20 mouse cellular contexts compared by ENCODE assay signal in the genomic region with DNA sequence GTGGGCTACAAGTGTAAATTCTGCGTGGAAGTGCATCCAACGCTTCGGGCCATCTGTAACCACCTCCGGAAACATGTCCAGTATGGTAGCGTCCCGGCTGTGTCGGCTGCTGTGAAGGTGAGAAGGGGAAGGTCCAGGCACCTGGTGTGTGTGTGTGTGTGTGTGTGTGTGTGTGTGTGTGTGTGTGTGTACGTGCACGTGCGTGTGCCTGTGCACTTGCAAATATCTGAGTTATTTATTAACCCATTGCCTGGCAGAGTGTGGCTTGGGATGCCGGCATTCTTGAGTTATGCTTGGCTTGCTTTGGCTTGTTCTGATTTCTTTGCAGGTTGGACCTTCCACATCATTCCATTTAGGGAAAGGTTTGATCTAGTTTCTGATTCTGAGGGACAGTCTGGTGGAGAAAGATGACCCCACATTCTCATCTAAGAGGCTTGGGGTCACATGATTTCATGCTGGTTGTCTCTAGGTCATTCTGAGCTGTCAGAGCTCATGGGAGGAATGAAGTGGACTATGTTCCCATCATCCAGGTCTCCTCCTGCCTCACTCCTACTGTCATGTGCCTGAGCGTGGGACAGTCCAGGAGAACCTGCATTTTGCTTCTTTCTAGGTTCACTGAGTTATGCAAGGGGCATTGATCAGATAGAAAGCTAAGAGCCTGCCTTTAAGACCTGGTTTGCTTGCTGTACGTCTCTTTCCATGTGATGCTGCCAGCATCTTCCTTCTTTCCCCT.
A peak's percentile ranks its signal among the peaks of the same experiment; 100 is the strongest.
DNase-seq lines count a peak whose midpoint lies in the region; ATAC-seq lines count a peak whose summit lies in the region.
"Had no signal": no experiment of that assay in that cellular context is flagged by ENCODE, and none has a peak within 500 bp of the region (broad histone marks: within the 10 kb centered on the region; RNA-seq: fewer than 3 reads in every experiment).

No protein-coding gene starts in this region.

- peaks cover 19% of the 10 kb centered on the region for H3K36me3 ChIP-seq in intestine, embryonic 16.5 days (ENCODE audit: control insufficient read depth, insufficient read depth, low read length)
- peaks cover 96% of the 10 kb centered on the region for H3K36me3 ChIP-seq in kidney, embryonic 15.5 days

- H3K27me3 ChIP-seq in intestine, embryonic 16.5 days (replicated peaks; ENCODE audit: control insufficient read depth, insufficient read depth, low read length), result no peaks in the 10 kb centered on the region
- no peaks in the 10 kb centered on the region for H3K27me3 ChIP-seq in kidney, embryonic 15.5 days
- H3K27me3 ChIP-seq: heart, embryonic 12.5 days; neural tube, embryonic 12.5 days had no signal

- peak; percentile 90 for ATAC-seq in intestine, embryonic 16.5 days
- peak; percentile 86 for ATAC-seq in kidney, embryonic 15.5 days (replicated peaks; ENCODE audit: low FRiP score)
- ATAC-seq in CD4-positive, CD25-positive, alpha-beta regulatory T cell, adult 4 months, result no peak
- ATAC-seq: forebrain, embryonic 14.5 days had no signal

- no peak overlapping the region for H3K9ac ChIP-seq in intestine, embryonic 16.5 days (ENCODE audit: low read depth, low read length)
- H3K9ac ChIP-seq in kidney, embryonic 15.5 days, result no peak overlapping the region
- H3K9ac ChIP-seq: heart, embryonic 12.5 days; liver, embryonic 14.5 days; neural tube, embryonic 12.5 days had no signal

- H3K4me3 ChIP-seq in intestine, embryonic 16.5 days (ENCODE audit: low read length), result no peak overlapping the region
- H3K4me3 ChIP-seq in kidney, embryonic 15.5 days (replicated peaks), result no peak overlapping the region
- H3K4me3 ChIP-seq: gastrocnemius, adult 2 months; heart, embryonic 12.5 days; hindbrain, embryonic 10.5 days; neural tube, embryonic 12.5 days had no signal

- DNase-seq in kidney, adult 11 months, result peak; percentile 82
- DNase-seq in kidney, postnatal 36 days, result peak; percentile 64 to 82
- no peak for DNase-seq in gastrocnemius, adult 8-10 months (ENCODE audit: low spot score in 2 of 2)
- no peak for DNase-seq in cerebellum, postnatal 25 days
- DNase-seq: adrenal gland, postnatal 14 days; cerebellum, adult 2 months; gastrocnemius, adult 2 months; heart, postnatal 10 days; layer of hippocampus, postnatal 36 days; lung, postnatal 4 days; midbrain, embryonic 14.5 days; right cerebral cortex, adult 18-20 months had no signal

- no peak overlapping the region for H3K4me2 ChIP-seq in intestine, embryonic 16.5 days (ENCODE audit: low read depth, low read length)
- H3K4me2 ChIP-seq in kidney, embryonic 15.5 days, result no peak overlapping the region
- H3K4me2 ChIP-seq: heart, embryonic 12.5 days; neural tube, embryonic 12.5 days had no signal

- WGBS in intestine, embryonic 16.5 days, result 77% methylated on average over 13 of the region's 13 CpGs
- 82% methylated on average over 13 of the region's 13 CpGs for WGBS in kidney, embryonic 15.5 days

- H3K4me1 ChIP-seq in intestine, embryonic 16.5 days (ENCODE audit: control insufficient read depth, insufficient read depth, low read length), result 0 out of 2 replicates have a peak, but pooled peaks cover 5% of the 10 kb centered on the region
- peaks cover 6% of the 10 kb centered on the region; the same call in 1 of the 2 replicates for H3K4me1 ChIP-seq in kidney, embryonic 15.5 days
- H3K4me1 ChIP-seq: hindbrain, embryonic 10.5 days; neural tube, embryonic 12.5 days had no signal

- peak overlapping the region; percentile 61 for H3K27ac ChIP-seq in intestine, embryonic 16.5 days (ENCODE audit: low read length)
- H3K27ac ChIP-seq in kidney, embryonic 15.5 days, result peak overlapping the region; percentile 51
- H3K27ac ChIP-seq: gastrocnemius, adult 2 months; hindbrain, embryonic 10.5 days; liver, embryonic 14.5 days; neural tube, embryonic 12.5 days had no signal

- no peaks in the 10 kb centered on the region for H3K9me3 ChIP-seq in intestine, embryonic 16.5 days (ENCODE audit: control insufficient read depth, low read length)
- H3K9me3 ChIP-seq in kidney, embryonic 15.5 days (replicated peaks), result no peaks in the 10 kb centered on the region
- H3K9me3 ChIP-seq: heart, embryonic 12.5 days; hindbrain, embryonic 10.5 days; neural tube, embryonic 12.5 days had no signal

Comparison
In these comparisons a context has a peak if more than half of its experiments do, and no peak if none do; other contexts are left out.
1. DNase-seq: peak in kidney, adult 11 months (single experiment) and kidney, postnatal 36 days (2 of 2); none in gastrocnemius, adult 8-10 months (0 of 2) and cerebellum, postnatal 25 days (0 of 2).